Mouse (Mus musculus) neural tube, embryonic 10.5 days (tissue): ENCODE results near the gene Gm29289.
"Not testable (repeated sequence)": the region's sequence is repeated elsewhere in the genome, so short reads cannot be mapped to it uniquely, and the experiment has no call there.

Experiments
- DNase-seq: peaks from one replicate; pipeline ENCODE4 v3.0.0-alpha.2; 2017; ENCODE audit warnings: low spot score; ENCODE audit errors: extremely low spot score

Gene Gm29289

DNA sequence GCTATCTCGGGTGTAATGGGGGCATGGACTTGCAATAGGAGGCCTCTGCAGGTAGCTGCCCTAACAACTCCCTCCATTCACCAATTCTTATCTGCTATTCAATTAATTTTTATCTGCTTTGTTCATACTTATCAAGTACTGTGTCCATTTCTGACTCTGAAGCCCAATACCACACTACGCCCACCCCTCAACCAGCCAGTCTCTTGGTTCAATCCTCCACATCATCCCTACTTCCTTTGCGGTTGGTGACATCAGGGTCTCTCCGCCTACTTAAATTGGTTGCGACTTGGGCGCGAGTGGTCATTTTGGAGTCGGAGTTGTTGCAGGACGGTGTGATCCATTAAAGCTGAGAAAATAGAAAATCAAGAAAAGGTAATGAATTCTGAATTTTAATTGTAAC lies at the start of gene Gm29289:
Gene Gm29289 (plus strand): TSS at position 301 of the 400 bp plus-strand sequence.
- not testable (repeated sequence) for DNase-seq

DNA sequence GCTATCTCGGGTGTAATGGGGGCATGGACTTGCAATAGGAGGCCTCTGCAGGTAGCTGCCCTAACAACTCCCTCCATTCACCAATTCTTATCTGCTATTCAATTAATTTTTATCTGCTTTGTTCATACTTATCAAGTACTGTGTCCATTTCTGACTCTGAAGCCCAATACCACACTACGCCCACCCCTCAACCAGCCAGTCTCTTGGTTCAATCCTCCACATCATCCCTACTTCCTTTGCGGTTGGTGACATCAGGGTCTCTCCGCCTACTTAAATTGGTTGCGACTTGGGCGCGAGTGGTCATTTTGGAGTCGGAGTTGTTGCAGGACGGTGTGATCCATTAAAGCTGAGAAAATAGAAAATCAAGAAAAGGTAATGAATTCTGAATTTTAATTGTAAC lies 31.7 kb upstream of the Gm29289 start, which contains the start of gene Gm10352:
Gene Gm10352 (plus strand): TSS at position 301 of the 400 bp plus-strand sequence.
- DNase-seq = not testable (repeated sequence)
